Mouse (Mus musculus): ENCODE results near the gene Sbf2.

Sbf2 gene

DNA sequence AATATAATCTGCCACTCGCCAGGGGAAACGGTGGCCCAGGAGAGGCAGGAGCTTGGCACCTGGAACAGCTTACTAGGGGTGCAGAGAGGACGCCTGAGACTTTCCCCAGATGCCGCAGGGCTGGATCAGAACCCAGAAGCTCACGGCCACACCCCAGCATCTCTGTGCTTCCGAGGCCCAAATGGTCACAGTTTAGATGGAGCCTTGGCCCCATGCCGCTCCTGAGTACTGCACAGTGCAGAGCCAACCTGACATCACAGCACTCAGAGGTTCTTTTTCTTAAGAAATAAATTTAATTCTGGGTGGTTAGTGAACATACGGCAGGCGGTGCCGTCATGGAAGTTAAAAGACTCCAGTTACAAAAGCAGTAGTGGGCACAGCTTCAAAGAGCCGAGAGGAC is 307.0 kb downstream of the Sbf2 start:
- no peak for DNase-seq (ENCODE audit: low spot score)

- DNase-seq (ENCODE audit: low spot score): no peak
These were observed 308.4 kb downstream of the Sbf2 start for GRCm38 (mm10) chr7:110306281-110306680.

DNA sequence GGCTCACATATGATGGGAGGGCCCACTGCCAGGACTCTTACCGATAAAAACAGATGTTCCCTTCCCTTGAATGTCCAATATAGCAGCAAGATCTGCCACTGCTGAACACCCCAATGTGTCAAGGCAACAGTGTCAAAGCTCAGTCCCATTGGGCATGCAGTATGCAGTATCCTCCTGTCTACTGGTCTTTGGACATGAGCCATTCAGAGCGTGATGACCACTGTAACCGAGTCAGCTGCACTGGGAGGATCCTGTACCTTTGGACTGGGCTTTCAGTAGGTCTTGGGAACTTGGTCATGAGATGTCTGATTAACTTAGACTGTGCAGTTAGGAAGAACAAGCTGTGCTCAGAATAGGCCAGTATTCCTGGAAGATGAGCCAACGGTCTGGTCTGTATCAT is 309.2 kb downstream of the Sbf2 start:
- DNase-seq (ENCODE audit: low spot score): no peak

GRCm38 (mm10) chr7:110302886-110303285 is 311.8 kb downstream of the Sbf2 start:
- no peak for DNase-seq (ENCODE audit: low spot score)

- DNase-seq (ENCODE audit: low spot score): no peak
These were observed 315.8 kb downstream of the Sbf2 start for GRCm38 (mm10) chr7:110298739-110299410.

DNA sequence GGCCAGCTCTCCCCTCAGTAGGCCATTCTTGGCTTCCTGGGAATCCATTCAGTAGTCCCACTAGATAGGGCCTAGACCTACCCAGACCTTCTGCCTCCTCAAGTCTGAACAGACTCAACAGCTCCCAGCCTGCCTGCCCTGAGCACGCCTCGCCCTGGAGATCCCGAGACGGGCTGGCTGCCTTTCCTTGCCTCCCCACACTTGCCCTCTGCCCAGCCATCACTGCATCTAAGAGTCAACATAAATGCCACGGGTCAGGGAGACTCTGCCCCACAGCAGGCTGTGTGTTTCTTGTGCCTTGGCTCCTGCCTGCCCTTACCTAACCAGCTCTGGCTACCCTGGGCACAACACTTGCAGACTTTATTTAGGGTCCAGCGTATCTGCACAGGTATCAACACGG is 316.6 kb downstream of the Sbf2 start:
- DNase-seq (ENCODE audit: low spot score): no peak

DNA sequence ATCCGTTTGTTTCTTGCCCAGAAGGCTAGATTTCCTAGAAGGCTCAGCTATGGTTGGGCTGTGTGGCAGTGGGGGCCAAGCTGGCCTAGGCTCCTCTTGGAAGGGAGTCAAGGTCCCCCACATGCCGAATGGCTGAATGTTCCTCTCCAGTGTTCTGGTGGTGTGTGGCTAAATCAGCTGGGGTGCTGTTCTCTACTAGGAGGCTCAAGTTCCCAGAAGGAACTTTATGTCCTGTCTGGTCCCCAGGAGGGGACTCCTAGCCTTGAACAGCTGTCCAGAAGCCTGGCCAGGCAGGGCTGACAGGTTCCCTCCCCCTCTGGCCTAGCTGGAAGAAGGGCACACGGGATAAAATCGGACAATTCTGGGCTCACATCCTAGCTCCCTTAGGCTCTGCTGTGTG is 317.1 kb downstream of the Sbf2 start:
- peak; percentile 55 for DNase-seq (ENCODE audit: low spot score)

DNA sequence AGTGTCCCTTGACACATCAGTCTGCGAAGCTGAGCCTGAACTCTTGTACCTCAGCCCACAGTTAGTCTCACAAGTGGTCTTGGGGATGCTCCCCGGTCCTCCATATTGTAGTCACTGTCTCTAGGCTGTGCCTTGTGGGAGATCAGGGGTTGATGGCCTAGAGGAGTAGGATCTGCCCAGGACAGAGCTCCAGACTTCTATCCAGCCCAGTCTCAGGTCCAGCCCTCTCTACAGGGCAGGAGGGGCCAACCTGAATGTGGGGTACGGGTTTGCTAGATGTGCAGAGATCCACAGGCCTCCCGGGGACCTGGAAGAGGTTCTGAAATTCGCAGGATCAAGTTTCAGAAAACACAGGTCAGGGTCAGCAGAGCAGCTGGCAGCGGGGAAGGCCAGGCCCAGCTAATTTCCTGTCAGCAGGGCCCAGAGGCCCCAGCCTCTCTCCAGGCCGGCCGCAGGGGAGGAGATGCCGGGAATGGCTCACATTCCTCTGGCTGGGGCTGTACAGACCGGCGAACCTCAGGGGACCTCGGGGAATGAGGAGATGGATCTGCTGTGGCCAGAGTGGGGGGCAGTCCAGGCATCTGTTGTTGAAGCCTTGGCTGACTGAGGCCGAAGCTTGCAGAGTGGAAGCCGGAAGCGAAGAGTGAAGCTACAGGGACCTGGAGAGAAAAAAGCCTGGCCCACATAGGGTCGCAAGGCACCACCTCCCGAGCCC is 317.7 kb downstream of the Sbf2 start:
- DNase-seq (ENCODE audit: low spot score): peak; percentile 76

DNA sequence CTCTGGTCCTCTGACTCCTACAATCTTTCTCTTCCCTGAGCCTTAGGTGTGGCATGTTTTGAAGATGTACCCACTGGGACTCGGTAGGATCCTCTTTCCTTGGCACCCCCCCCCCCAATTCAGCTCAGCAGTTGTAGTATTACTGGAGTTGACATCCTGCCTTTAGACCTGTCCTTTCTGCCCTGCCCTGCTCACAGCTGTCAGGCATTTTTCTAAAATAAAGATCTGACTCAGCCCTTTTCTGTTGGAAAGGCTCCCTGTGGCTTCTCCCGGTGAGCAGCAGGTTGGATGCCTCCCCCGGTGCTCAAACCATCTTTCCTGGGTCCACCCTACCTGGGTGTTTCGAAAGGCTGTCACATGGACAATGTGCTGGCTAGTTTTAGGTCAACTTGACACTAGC is 325.1 kb downstream of the Sbf2 start:
- DNase-seq (ENCODE audit: low spot score): no peak

DNA sequence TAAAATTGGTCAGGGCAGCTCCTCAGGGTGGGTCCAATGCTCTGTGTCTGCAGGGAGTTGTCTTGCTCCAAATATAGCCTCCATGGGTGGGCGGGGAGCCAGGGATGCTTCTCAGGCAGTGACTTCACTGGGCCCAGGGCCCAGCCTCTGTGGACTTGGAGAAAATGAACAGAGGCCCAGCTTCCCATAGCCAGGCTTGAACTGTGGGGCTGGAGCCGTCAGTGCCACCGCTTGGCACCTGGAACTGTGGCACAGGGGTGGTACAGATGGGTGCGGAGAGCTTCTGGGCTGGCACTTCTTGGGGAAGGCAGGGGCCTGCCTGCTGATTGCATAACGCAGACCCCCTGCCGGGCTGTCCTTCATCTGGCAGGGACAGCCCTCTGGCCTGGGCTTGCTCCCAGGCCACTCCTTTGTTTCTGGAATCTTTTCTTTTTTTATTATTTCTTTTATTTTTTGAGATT is 326.0 kb downstream of the Sbf2 start:
- peak; percentile 63 for DNase-seq (ENCODE audit: low spot score)

GRCm38 (mm10) chr7:110288191-110288604 is 326.5 kb downstream of the Sbf2 start:
- DNase-seq (ENCODE audit: low spot score): no peak

- no peak for DNase-seq (ENCODE audit: low spot score)
These were observed 327.1 kb downstream of the Sbf2 start for GRCm38 (mm10) chr7:110287476-110288071.

DNA sequence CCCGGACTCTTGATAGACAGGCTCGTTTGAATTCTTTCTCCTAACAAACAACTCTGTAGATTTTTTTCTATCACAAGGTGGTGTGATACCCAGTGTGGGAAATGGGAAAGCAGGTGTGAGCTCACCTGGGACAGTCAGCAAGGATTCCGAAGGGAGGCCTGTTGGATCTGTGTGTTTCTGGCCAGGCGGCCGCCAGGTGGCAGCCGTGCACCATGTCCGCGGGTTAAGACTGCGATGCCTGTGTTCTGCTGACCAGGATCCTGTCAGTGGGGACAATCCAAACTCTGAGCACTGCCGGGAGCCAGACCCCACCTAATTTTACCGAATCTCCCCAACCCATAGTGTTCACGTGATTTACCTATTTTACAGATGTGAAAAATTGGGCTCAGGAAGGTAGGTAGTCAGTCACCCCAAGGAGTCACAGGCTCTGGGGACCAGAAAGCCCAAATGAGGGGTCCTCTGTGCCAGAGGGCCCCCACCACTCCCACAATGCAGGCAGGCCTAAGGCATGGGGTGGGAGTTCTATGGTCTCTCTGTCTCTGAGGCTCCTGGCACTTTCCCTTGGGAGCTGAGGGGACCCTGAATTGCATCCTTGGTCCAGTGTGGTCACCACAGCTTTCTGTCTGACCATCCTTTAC is 327.8 kb downstream of the Sbf2 start:
- peak; percentile 43 for DNase-seq (ENCODE audit: low spot score)

GRCm38 (mm10) chr7:110286198-110286732 is 328.5 kb downstream of the Sbf2 start:
- no peak for DNase-seq (ENCODE audit: low spot score)

DNA sequence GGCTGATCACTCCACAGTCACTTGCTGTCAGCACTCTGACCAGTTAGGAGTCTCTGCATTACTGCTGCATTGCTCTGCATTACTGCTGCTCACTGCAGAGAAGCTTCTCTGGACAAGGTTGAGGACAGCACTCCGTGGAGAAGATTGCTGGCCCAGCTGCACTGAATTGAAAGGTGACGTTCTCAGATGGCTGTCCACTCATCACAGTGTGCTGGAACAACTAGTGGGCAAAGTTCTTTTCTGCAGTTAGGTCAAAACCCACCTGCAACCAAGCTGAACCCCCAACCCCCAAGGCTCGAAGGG is 328.9 kb downstream of the Sbf2 start:
- DNase-seq (ENCODE audit: low spot score): no peak

DNA sequence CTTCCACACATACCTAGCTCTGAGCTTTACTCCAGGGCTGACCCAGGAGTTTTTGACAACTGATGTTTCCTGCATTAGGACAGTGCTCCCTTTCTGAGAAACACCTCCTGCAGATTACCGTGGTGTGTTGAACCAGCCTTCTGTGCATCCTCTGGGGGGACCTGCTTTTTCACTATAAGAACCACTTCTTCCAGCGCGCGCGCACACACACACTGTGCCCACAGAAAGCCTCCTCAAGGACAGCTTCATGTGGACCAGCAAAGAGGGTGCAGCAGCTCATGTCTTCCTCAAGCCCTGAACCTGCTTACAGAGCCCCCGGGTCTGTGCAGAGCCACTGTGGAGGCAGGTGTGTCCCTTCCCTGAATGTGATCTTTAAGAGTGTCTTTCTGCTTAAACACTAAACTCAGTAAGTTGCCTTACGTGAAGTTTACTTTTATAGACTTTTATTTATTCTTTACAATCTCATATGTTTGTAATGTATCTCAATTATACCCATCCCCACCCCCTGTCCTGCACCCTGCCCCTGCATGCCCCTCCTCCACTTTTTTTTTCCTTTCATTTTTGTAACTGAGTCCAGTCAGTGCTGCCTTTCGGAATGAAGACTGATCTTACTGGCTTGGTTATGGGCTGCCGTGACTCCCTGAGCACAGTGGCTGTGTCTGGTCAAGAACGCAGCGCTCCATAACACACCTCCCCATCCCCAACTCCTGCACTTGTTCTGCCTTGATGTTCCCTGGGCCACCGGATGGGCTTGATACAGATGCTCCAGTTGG is 329.5 kb downstream of the Sbf2 start:
- DNase-seq (ENCODE audit: low spot score): no peak

DNA sequence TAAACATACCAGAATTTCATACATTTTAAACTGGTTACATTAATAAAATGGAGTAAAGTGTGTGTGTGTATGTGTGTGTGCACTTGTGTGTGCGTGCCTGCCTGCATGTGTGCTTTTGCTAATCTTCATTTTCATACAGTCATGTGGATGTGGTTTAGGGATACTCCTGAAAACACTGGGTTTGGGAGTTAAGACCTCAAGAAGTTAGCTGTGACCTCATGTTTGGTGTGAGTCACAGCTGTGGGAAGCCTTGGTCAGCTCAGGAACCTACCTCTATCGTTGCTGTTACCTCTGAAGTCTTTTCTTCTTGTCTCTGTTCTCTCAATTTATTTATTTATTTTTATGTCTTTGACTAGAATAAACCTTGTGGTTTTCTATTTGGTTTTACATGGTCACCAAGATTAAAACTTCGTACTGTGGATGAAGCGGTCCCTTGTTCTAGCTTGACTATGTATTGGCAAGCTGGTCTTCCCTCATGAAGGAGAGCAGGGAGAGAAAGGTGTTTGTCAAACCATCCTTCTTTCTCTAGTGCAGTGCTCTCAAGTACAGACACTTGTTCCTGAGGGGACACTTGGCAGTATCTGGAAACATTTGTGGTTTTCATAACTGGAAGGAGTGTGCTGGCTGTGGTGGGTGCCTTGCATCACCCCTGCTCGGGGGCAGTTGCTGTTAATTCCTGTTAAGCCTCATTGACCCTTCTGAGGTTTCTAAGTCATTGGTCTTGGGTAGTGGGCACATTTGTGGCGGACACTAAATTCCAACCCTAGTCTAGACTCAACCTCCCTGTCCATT is 331.0 kb downstream of the Sbf2 start:
- DNase-seq (ENCODE audit: low spot score): no peak

DNA sequence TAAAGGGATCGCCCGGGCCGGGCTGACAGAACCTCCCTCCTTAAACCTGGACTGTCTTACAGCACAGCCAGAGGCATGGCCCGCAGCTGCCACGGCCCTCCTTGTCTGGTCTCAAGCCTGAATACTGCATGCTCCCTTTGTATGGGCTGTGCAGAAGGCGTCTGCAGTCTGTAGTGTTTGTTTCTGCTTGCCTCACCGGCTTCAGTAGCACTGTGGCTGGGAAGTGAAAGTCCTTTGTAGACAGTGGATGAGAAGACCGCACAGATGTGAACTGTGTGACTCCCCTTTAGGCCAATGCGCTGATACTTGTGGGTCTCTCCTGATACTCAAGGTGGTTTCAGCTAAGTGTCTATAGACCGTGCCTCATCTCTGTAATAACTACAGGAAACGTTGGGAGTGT is 331.9 kb downstream of the Sbf2 start:
- DNase-seq (ENCODE audit: low spot score): no peak

- no peak for DNase-seq (ENCODE audit: low spot score)
These were observed 333.1 kb downstream of the Sbf2 start for GRCm38 (mm10) chr7:110281435-110282256.

DNA sequence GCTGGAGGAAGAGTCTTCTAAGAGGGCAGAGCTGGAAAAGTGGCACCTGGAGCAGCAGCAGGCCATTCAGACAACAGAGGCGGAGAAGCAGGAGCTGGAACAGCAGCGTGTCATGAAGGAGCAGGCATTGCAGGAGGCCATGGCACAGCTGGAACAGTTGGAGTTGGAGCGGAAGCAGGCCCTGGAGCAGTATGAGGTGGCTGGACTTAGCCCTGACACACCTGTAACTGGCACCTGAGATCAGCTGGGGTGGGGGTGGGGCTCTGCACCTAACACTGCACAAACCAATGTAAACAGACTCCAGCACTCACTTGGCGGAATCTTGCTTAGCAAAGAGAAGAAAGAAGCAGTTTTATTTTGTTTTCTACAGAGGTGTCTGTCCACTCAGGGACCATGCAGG is 335.5 kb downstream of the Sbf2 start:
- no peak for DNase-seq (ENCODE audit: low spot score)

All from testis, postnatal 14 days (tissue).